Mouse (Mus musculus) bone marrow macrophage, adult 2 months (primary cell): Measurements from ENCODE around the gene Cdyl. TPM values are rescaled to one million over a fixed set of nuclear protein-coding genes. Genes with fewer than 3 reads are reported as not detected.

ENCODE experiments used
- H3K27ac ChIP-seq: 2 replicates; pipeline ENCODE4 v1.5.1; 2012; ENCODE audit warnings: low read depth, low read length; ENCODE audit not compliant: insufficient read depth
- H3K4me1 ChIP-seq: 2 replicates; pipeline ENCODE4 v1.6.1; 2012; ENCODE audit warnings: low read length; ENCODE audit not compliant: control insufficient read depth, insufficient read depth
- H3K4me3 ChIP-seq: 2 replicates; pipeline ENCODE4 v1.5.1; 2012; ENCODE audit warnings: mild to moderate bottlenecking, low read length, moderate library complexity; ENCODE audit not compliant: insufficient read depth
- CTCF ChIP-seq: IDR thresholded peaks from 2 replicates; pipeline ENCODE4 v1.5.1; 2012; ENCODE audit warnings: low read depth, mild to moderate bottlenecking, low read length, moderate library complexity
- POLR2A ChIP-seq: IDR thresholded peaks from 2 replicates; pipeline ENCODE4 v1.6.1; 2012; ENCODE audit warnings: mild to moderate bottlenecking, low read depth, low read length, borderline replicate concordance
- polyA plus RNA-seq: library from polyadenylated mRNA; stranded (reverse); fragments of >200 nt; gene quantifications from 2 replicates; pipeline ENCODE4 v1.2.4, GENCODE M21; 2012; ENCODE audit not compliant: missing spikeins, insufficient read depth, insufficient read length

The Cdyl gene
- 7.8 and 9.3 TPM in 2 replicates for polyA plus RNA-seq

GRCm38 (mm10) chr13:35659406-35659985 is at the start of gene Cdyl:
Cdyl (plus strand) TSS chr13:35659833.
- Histone ChIP-seq H3K27ac (no peak within 1 kb of the TSS), H3K4me3 (no peak within 1 kb of the TSS), H3K4me1 (peaks cover 6% of the 10 kb centered on the region)
- TF ChIP-seq CTCF (no peak), POLR2A (no peak)

- TF ChIP-seq POLR2A (no peak), CTCF (no peak)
- Histone ChIP-seq H3K27ac (no peak overlapping the region), H3K4me3 (no peak overlapping the region), H3K4me1 (peaks cover 3% of the 10 kb centered on the region; the same call in 1 of the 2 replicates)
Measured at GRCm38 (mm10) chr13:35610718-35611117, 48.9 kb upstream of the Cdyl start.

GRCm38 (mm10) chr13:35612506-35612905 is 47.1 kb upstream of the Cdyl start:
- TF ChIP-seq POLR2A, result no peak
- TF ChIP-seq CTCF, result no peak
- Histone ChIP-seq H3K27ac (no peak overlapping the region), H3K4me1 (peaks cover 3% of the 10 kb centered on the region; the same call in 1 of the 2 replicates), H3K4me3 (no peak overlapping the region)

GRCm38 (mm10) chr13:35614832-35615479 is 44.7 kb upstream of the Cdyl start:
- Histone ChIP-seq H3K4me3 (no peak overlapping the region), H3K27ac (no peak overlapping the region), H3K4me1 (peaks cover 3% of the 10 kb centered on the region; the same call in 1 of the 2 replicates)
- TF ChIP-seq POLR2A, result no peak
- TF ChIP-seq CTCF, result no peak

- H3K27ac ChIP-seq, result no peak overlapping the region
- TF ChIP-seq CTCF (no peak), POLR2A (no peak)
- peaks cover 3% of the 10 kb centered on the region; the same call in 1 of the 2 replicates for H3K4me1 ChIP-seq
- H3K4me3 ChIP-seq, result no peak overlapping the region
Measured at GRCm38 (mm10) chr13:35616524-35617099, 43.0 kb upstream of the Cdyl start.

- H3K4me1 ChIP-seq, result peaks cover 3% of the 10 kb centered on the region; the same call in 1 of the 2 replicates
- TF ChIP-seq POLR2A (no peak), CTCF (no peak)
- H3K27ac ChIP-seq, result no peak overlapping the region
- no peak overlapping the region for H3K4me3 ChIP-seq
Measured at GRCm38 (mm10) chr13:35619356-35619755, 40.3 kb upstream of the Cdyl start.

- Histone ChIP-seq H3K4me3 (no peak overlapping the region), H3K4me1 (no peaks in the 10 kb centered on the region), H3K27ac (no peak overlapping the region)
- TF ChIP-seq POLR2A (no peak), CTCF (no peak)
Measured at GRCm38 (mm10) chr13:35620756-35621155, 38.9 kb upstream of the Cdyl start.

- Histone ChIP-seq H3K4me1 (no peaks in the 10 kb centered on the region), H3K4me3 (no peak overlapping the region), H3K27ac (no peak overlapping the region)
- TF ChIP-seq CTCF (no peak), POLR2A (no peak)
Measured at GRCm38 (mm10) chr13:35624831-35625230, 34.8 kb upstream of the Cdyl start.

- H3K4me1 ChIP-seq, result no peaks in the 10 kb centered on the region
- TF ChIP-seq POLR2A, result no peak
- no peak for TF ChIP-seq CTCF
- no peak overlapping the region for H3K4me3 ChIP-seq
- H3K27ac ChIP-seq, result no peak overlapping the region
Measured at GRCm38 (mm10) chr13:35625556-35625955, 34.1 kb upstream of the Cdyl start.

GRCm38 (mm10) chr13:35627319-35627718 is 32.3 kb upstream of the Cdyl start:
- Histone ChIP-seq H3K4me3 (no peak overlapping the region), H3K4me1 (no peaks in the 10 kb centered on the region), H3K27ac (no peak overlapping the region)
- TF ChIP-seq POLR2A (no peak), CTCF (no peak)
